Mouse (Mus musculus) ES-Bruce4 (cell line): ENCODE measurements around the gene Washc3. TPM values are rescaled to one million over a fixed set of nuclear protein-coding genes. Genes with fewer than 3 reads are reported as not detected.

Experiments used
- H3K27ac ChIP-seq: 2 replicates; pipeline ENCODE4 v1.5.1; 2012; ENCODE audit warnings: low read length, inconsistent platforms; ENCODE audit not compliant: insufficient read depth
- H3K27me3 ChIP-seq: 2 replicates; pipeline ENCODE4 v1.6.1; 2012; ENCODE audit warnings: mild to moderate bottlenecking, low read length, inconsistent platforms; ENCODE audit not compliant: control insufficient read depth, poor library complexity, insufficient read depth, severe bottlenecking
- H3K36me3 ChIP-seq: 2 replicates; pipeline ENCODE4 v1.6.1; 2012; ENCODE audit warnings: inconsistent platforms, mild to moderate bottlenecking, low read length, moderate library complexity; ENCODE audit not compliant: control insufficient read depth, poor library complexity, insufficient read depth, severe bottlenecking
- H3K4me1 ChIP-seq: one replicate; pipeline ENCODE4 v1.8.1; 2011; ENCODE audit warnings: low read length; ENCODE audit not compliant: control insufficient read depth, insufficient read depth
- H3K4me3 ChIP-seq: 2 replicates; pipeline ENCODE4 v1.5.1; 2011; ENCODE audit warnings: low read depth, mild to moderate bottlenecking, low read length
- H3K9ac ChIP-seq: 2 replicates; pipeline ENCODE4 v1.6.1; 2012; ENCODE audit warnings: low read depth, mild to moderate bottlenecking, inconsistent platforms; ENCODE audit not compliant: poor library complexity, severe bottlenecking
- H3K9me3 ChIP-seq: replicated peaks from 2 replicates; pipeline ENCODE4 v1.6.1; 2012; ENCODE audit warnings: mild to moderate bottlenecking, low read length, inconsistent platforms; ENCODE audit not compliant: control insufficient read depth, poor library complexity, insufficient read depth, severe bottlenecking
- CTCF ChIP-seq: IDR thresholded peaks from one replicate; pipeline ENCODE4 v1.8.1; 2011; ENCODE audit warnings: low read depth, low read length
- EP300 ChIP-seq: IDR thresholded peaks from 2 replicates; pipeline ENCODE4 v1.6.1; 2011; ENCODE audit warnings: low read depth, low read length; ENCODE audit not compliant: insufficient read depth
- POLR2A ChIP-seq: IDR thresholded peaks from one replicate; pipeline ENCODE4 v1.8.1; 2011; ENCODE audit warnings: low read length; ENCODE audit not compliant: insufficient read depth
- polyA plus RNA-seq: library from polyadenylated mRNA; stranded (reverse); fragments of >200 nt; gene quantifications from 2 replicates; pipeline ENCODE4 v1.2.4, GENCODE M21; 2011; ENCODE audit warnings: low read depth; ENCODE audit not compliant: missing spikeins, insufficient read depth, insufficient read length

The Washc3 gene
- polyA plus RNA-seq, 1 experiment, result 60.8 TPM

DNA sequence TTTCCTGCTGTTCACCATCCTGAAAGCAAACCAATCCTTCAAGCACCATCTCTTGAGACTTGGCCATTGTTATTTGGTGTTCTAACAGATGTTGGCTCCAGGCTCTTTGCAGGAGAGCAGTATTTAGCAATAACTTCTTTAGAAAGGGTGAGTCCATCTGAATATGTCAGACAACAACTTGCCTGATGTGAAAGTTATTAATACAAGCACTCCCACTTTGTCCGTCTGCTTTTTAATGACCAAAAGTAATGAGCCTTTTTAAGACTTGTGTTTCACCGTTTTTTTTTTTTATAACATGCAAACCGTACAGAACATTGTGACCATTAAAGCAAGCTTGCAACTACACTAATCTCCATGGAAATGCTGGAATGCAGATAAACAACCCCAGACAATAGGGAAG is 60.3 kb downstream of the Washc3 start:
- Histone ChIP-seq H3K4me1 (no peaks in the 10 kb centered on the region), H3K27ac (no peak overlapping the region)
- no peak for TF ChIP-seq CTCF
- TF ChIP-seq POLR2A, result no peak
- no peak for TF ChIP-seq EP300

DNA sequence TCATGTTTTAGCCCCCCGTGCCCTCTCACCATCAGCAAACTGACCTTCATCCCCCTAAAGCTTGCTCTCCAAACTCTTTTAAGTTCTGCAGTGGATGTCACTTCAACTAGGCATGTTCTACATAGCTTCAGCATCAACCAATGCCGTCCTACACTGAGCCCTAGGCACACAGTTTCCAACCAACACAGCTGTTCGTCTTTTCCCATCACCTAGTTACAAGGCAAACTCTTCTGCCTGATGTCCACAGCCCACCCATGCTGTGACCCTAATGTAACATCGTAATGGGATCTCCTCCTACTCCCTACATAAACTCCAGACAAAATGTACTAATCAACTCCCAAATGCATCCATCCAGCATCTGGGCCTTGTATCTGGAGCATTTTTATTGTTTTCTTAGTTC is 62.5 kb downstream of the Washc3 start:
- no peak for TF ChIP-seq EP300
- TF ChIP-seq CTCF, result no peak
- TF ChIP-seq POLR2A, result no peak
- H3K4me3 ChIP-seq, result no peak overlapping the region
- H3K27me3 ChIP-seq, result no peaks in the 10 kb centered on the region
- H3K27ac ChIP-seq, result no peak overlapping the region
- H3K4me1 ChIP-seq, result no peaks in the 10 kb centered on the region
- H3K36me3 ChIP-seq, result no peaks in the 10 kb centered on the region
- no peak overlapping the region for H3K9ac ChIP-seq
- H3K9me3 ChIP-seq, result no peaks in the 10 kb centered on the region

More for the DNA sequence above, 60.3 kb downstream of the Washc3 start:
- Histone ChIP-seq H3K4me3 (no peak overlapping the region), H3K9ac (no peak overlapping the region), H3K36me3 (no peaks in the 10 kb centered on the region), H3K27me3 (no peaks in the 10 kb centered on the region), H3K9me3 (no peaks in the 10 kb centered on the region)

DNA sequence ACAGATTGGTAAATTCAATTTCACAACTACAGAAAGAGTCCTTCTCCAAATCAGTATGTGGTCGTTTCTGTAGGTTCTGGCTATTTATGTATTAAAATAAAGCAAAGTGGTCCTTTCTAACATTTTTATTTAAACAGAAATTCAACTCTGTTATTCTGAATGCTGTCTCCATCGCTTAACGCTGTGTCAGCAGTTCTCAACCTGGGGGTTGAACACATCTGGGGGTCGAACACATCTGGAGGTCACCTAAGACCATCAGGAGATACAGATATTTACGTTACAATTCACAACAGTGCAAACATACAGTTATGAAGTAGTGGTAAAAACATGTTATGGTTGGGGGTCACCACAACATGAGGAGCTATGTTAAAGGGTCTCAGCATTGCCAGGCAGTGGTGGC is 73.2 kb downstream of the Washc3 start:
- Histone ChIP-seq H3K9ac (no peak overlapping the region), H3K9me3 (no peaks in the 10 kb centered on the region), H3K27me3 (no peaks in the 10 kb centered on the region), H3K36me3 (no peaks in the 10 kb centered on the region), H3K4me1 (peaks cover 3% of the 10 kb centered on the region), H3K27ac (no peak overlapping the region), H3K4me3 (no peak overlapping the region)
- TF ChIP-seq CTCF (no peak), EP300 (no peak), POLR2A (no peak)

DNA sequence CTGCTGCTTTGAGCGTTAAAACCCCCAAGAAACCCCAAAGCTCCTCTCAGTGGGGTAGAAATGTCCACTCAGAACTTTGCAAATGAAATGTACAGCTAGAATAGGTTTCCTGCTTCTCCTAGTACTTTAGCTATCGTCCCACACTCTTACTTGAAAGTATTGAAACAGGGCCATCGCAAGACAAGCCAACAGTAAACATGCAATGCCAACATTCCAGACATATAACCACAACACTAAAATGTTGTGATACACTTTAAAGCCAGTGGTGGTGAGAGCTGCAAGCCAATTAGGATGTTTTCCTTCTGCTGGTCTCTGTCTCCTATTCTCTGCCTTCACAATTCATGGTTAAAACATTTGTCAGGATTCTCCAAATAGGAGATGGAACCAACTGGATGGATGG is 80.8 kb downstream of the Washc3 start:
- H3K27me3 ChIP-seq, result no peaks in the 10 kb centered on the region
- H3K36me3 ChIP-seq, result no peaks in the 10 kb centered on the region
- no peak overlapping the region for H3K9ac ChIP-seq
- H3K9me3 ChIP-seq, result no peaks in the 10 kb centered on the region
- H3K4me3 ChIP-seq, result no peak overlapping the region
- TF ChIP-seq POLR2A (no peak), EP300 (no peak), CTCF (no peak)
- H3K27ac ChIP-seq, result no peak overlapping the region
- peaks cover 2% of the 10 kb centered on the region for H3K4me1 ChIP-seq

DNA sequence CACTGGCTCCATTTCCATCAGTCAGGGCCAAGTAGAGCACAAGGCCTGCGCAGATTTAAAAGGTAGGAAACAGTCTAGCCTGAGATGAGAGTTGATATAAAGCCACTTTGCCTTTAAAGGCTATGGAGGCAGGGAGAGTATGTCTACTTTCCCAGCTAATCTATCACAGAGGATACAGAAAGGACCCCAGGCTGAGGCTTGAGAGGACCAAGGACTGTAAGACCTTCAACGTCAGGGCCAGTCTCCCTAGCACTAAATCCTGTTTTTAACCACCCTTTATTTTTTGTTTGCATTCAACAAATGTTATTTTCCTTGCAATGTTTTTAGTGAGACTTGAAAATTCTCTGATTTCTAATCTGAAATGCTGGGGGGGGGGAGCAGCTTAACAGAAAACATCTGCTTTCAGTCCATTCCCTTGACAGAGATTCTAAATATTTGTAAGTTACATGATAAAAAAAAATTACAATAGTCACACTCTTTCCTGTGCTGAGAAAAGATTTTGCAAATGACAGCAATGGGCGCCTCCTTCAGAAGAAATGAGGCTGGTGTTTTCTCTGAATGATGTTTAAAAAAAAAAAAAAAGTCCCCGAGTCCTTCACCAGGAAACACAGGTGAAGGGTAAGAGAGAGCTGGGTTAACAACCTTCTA is 83.6 kb downstream of the Washc3 start:
- Histone ChIP-seq H3K9me3 (no peaks in the 10 kb centered on the region), H3K36me3 (no peaks in the 10 kb centered on the region), H3K4me3 (no peak overlapping the region), H3K27me3 (no peaks in the 10 kb centered on the region), H3K27ac (no peak overlapping the region), H3K4me1 (no peaks in the 10 kb centered on the region), H3K9ac (no peak overlapping the region)
- TF ChIP-seq CTCF (no peak), EP300 (no peak), POLR2A (no peak)

DNA sequence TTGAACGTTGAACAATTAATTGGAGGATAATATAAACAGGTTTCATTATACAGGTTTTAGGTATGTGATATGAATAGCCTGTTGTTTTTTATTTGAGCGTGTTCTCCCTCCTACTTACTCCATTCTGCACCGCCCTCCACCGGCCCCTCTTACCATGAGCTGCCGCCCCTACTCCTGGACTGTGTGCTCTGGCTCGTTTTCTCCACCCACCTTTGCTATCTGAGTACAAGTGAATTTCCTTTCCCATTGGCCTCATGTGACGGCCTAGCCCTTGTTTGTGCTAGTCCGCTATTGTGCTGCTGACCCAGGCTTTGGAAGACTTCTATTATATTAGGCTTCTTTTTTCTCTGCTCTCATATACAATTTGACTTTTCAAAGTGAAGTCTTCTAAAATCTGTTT is 86.4 kb downstream of the Washc3 start:
- no peaks in the 10 kb centered on the region for H3K4me1 ChIP-seq
- H3K4me3 ChIP-seq, result no peak overlapping the region
- H3K9ac ChIP-seq, result no peak overlapping the region
- no peak for TF ChIP-seq EP300
- TF ChIP-seq POLR2A, result no peak
- TF ChIP-seq CTCF, result no peak
- no peaks in the 10 kb centered on the region for H3K9me3 ChIP-seq
- no peaks in the 10 kb centered on the region for H3K36me3 ChIP-seq
- no peaks in the 10 kb centered on the region for H3K27me3 ChIP-seq
- no peak overlapping the region for H3K27ac ChIP-seq
